Mouse (Mus musculus): Measurements from ENCODE around the gene Cadm2. TPM values are rescaled to one million over a fixed set of nuclear protein-coding genes. Genes with fewer than 3 reads are reported as not detected.
A peak's percentile ranks its signal among the peaks of the same experiment; 100 is the strongest.

Gene Cadm2
- polyA plus RNA-seq, 1 experiment from 2014 or later = 46.9 TPM

- no peak overlapping the region for H3K27ac ChIP-seq (ENCODE audit: low read length)
- no peak overlapping the region for H3K9ac ChIP-seq (replicated peaks; ENCODE audit: low read depth, low read length)
- H3K27me3 ChIP-seq (replicated peaks; ENCODE audit: control insufficient read depth, insufficient read depth, low read length) = no peaks in the 10 kb centered on the region
- H3K4me2 ChIP-seq (ENCODE audit: low read length) = no peak overlapping the region
- no peaks in the 10 kb centered on the region; the same call in 1 of the 2 replicates for H3K4me1 ChIP-seq (replicated peaks; ENCODE audit: control insufficient read depth, insufficient read depth, low read length)
- no peak overlapping the region for H3K4me3 ChIP-seq (replicated peaks; ENCODE audit: low read length)
- H3K36me3 ChIP-seq (ENCODE audit: control insufficient read depth, insufficient read depth) = no peaks in the 10 kb centered on the region
- no peaks in the 10 kb centered on the region for H3K9me3 ChIP-seq (ENCODE audit: control insufficient read depth, low read length)
- 83% methylated on average over 3 of the region's 3 CpGs for WGBS
- ATAC-seq = no peak
Measured at GRCm38 (mm10) chr16:67121781-67122180, 498.9 kb downstream of the Cadm2 start.

- no peak overlapping the region for H3K4me3 ChIP-seq (replicated peaks; ENCODE audit: low read length)
- 0 out of 2 replicates have a peak, but pooled peaks cover 5% of the 10 kb centered on the region for H3K4me1 ChIP-seq (replicated peaks; ENCODE audit: control insufficient read depth, insufficient read depth, low read length)
- H3K4me2 ChIP-seq (ENCODE audit: low read length) = no peak overlapping the region
- WGBS = 16% methylated on average over 8 of the region's 8 CpGs
- H3K27me3 ChIP-seq (replicated peaks; ENCODE audit: control insufficient read depth, insufficient read depth, low read length) = no peaks in the 10 kb centered on the region
- H3K27ac ChIP-seq (ENCODE audit: low read length) = no peak overlapping the region
- H3K9me3 ChIP-seq (ENCODE audit: control insufficient read depth, low read length) = no peaks in the 10 kb centered on the region
- ATAC-seq = 0 out of 2 replicates have a peak, but pooled peaks have one; percentile 31
- H3K36me3 ChIP-seq (ENCODE audit: control insufficient read depth, insufficient read depth) = no peaks in the 10 kb centered on the region
- no peak overlapping the region for H3K9ac ChIP-seq (replicated peaks; ENCODE audit: low read depth, low read length)
Measured at GRCm38 (mm10) chr16:67106478-67107061, 514.1 kb downstream of the Cadm2 start.

- H3K9me3 ChIP-seq (ENCODE audit: control insufficient read depth, low read length) = no peaks in the 10 kb centered on the region
- H3K36me3 ChIP-seq (ENCODE audit: control insufficient read depth, insufficient read depth) = no peaks in the 10 kb centered on the region
- no peaks in the 10 kb centered on the region for H3K27me3 ChIP-seq (replicated peaks; ENCODE audit: control insufficient read depth, insufficient read depth, low read length)
- no peak overlapping the region for H3K4me2 ChIP-seq (ENCODE audit: low read length)
- H3K4me3 ChIP-seq (replicated peaks; ENCODE audit: low read length) = no peak overlapping the region
- H3K27ac ChIP-seq (ENCODE audit: low read length) = no peak overlapping the region
- peak; percentile 67 for ATAC-seq
- peaks cover 2% of the 10 kb centered on the region; the same call in 1 of the 2 replicates for H3K4me1 ChIP-seq (replicated peaks; ENCODE audit: control insufficient read depth, insufficient read depth, low read length)
- no peak overlapping the region for H3K9ac ChIP-seq (replicated peaks; ENCODE audit: low read depth, low read length)
- WGBS = 38% methylated on average over 6 of the region's 6 CpGs
Measured at GRCm38 (mm10) chr16:67096706-67097105, 524.0 kb downstream of the Cadm2 start.

- ATAC-seq = no peak
- 79% methylated on average over 4 of the region's 4 CpGs for WGBS
Measured at GRCm38 (mm10) chr16:67095916-67096315, 524.8 kb downstream of the Cadm2 start.

GRCm38 (mm10) chr16:67089747-67090146 lies 531.0 kb downstream of the Cadm2 start:
- H3K27ac ChIP-seq (ENCODE audit: low read length) = no peak overlapping the region
- ATAC-seq = peak; percentile 50; the same call in 1 of the 2 replicates
- no peak overlapping the region for H3K9ac ChIP-seq (replicated peaks; ENCODE audit: low read depth, low read length)
- H3K36me3 ChIP-seq (ENCODE audit: control insufficient read depth, insufficient read depth) = no peaks in the 10 kb centered on the region
- H3K4me3 ChIP-seq (replicated peaks; ENCODE audit: low read length) = no peak overlapping the region
- H3K9me3 ChIP-seq (ENCODE audit: control insufficient read depth, low read length) = no peaks in the 10 kb centered on the region
- H3K4me1 ChIP-seq (replicated peaks; ENCODE audit: control insufficient read depth, insufficient read depth, low read length) = no peaks in the 10 kb centered on the region
- no peak overlapping the region for H3K4me2 ChIP-seq (ENCODE audit: low read length)
- WGBS = 70% methylated on average over 3 of the region's 3 CpGs
- H3K27me3 ChIP-seq (replicated peaks; ENCODE audit: control insufficient read depth, insufficient read depth, low read length) = no peaks in the 10 kb centered on the region

More at GRCm38 (mm10) chr16:67095916-67096315, 524.8 kb downstream of the Cadm2 start:
- Histone ChIP-seq H3K27ac (ENCODE audit: low read length) (no peak overlapping the region), H3K9ac (replicated peaks; ENCODE audit: low read depth, low read length) (no peak overlapping the region), H3K36me3 (ENCODE audit: control insufficient read depth, insufficient read depth) (no peaks in the 10 kb centered on the region), H3K9me3 (ENCODE audit: control insufficient read depth, low read length) (no peaks in the 10 kb centered on the region), H3K27me3 (replicated peaks; ENCODE audit: control insufficient read depth, insufficient read depth, low read length) (no peaks in the 10 kb centered on the region), H3K4me3 (replicated peaks; ENCODE audit: low read length) (no peak overlapping the region), H3K4me2 (ENCODE audit: low read length) (no peak overlapping the region), H3K4me1 (replicated peaks; ENCODE audit: control insufficient read depth, insufficient read depth, low read length) (peaks cover 2% of the 10 kb centered on the region; the same call in 1 of the 2 replicates)

GRCm38 (mm10) chr16:67079318-67079717 lies 541.4 kb downstream of the Cadm2 start:
- Histone ChIP-seq H3K27me3 (replicated peaks; ENCODE audit: control insufficient read depth, insufficient read depth, low read length) (no peaks in the 10 kb centered on the region), H3K4me1 (replicated peaks; ENCODE audit: control insufficient read depth, insufficient read depth, low read length) (no peaks in the 10 kb centered on the region), H3K9me3 (ENCODE audit: control insufficient read depth, low read length) (no peaks in the 10 kb centered on the region), H3K9ac (replicated peaks; ENCODE audit: low read depth, low read length) (no peak overlapping the region), H3K4me2 (ENCODE audit: low read length) (no peak overlapping the region), H3K4me3 (replicated peaks; ENCODE audit: low read length) (no peak overlapping the region), H3K36me3 (ENCODE audit: control insufficient read depth, insufficient read depth) (no peaks in the 10 kb centered on the region), H3K27ac (ENCODE audit: low read length) (no peak overlapping the region)
- ATAC-seq = no peak
- WGBS = 22% methylated on average over 2 of the region's 2 CpGs

- WGBS = 80% methylated on average over 7 of the region's 7 CpGs
- no peak overlapping the region for H3K9ac ChIP-seq (replicated peaks; ENCODE audit: low read depth, low read length)
- no peak for ATAC-seq
- H3K4me2 ChIP-seq (ENCODE audit: low read length) = no peak overlapping the region
- H3K9me3 ChIP-seq (ENCODE audit: control insufficient read depth, low read length) = no peaks in the 10 kb centered on the region
- no peaks in the 10 kb centered on the region for H3K4me1 ChIP-seq (replicated peaks; ENCODE audit: control insufficient read depth, insufficient read depth, low read length)
- H3K36me3 ChIP-seq (ENCODE audit: control insufficient read depth, insufficient read depth) = no peaks in the 10 kb centered on the region
- H3K4me3 ChIP-seq (replicated peaks; ENCODE audit: low read length) = no peak overlapping the region
- no peak overlapping the region for H3K27ac ChIP-seq (ENCODE audit: low read length)
- no peaks in the 10 kb centered on the region for H3K27me3 ChIP-seq (replicated peaks; ENCODE audit: control insufficient read depth, insufficient read depth, low read length)
Measured at GRCm38 (mm10) chr16:67076169-67076895, 544.4 kb downstream of the Cadm2 start.

GRCm38 (mm10) chr16:67068461-67068860 lies 552.2 kb downstream of the Cadm2 start:
- Histone ChIP-seq H3K27me3 (replicated peaks; ENCODE audit: control insufficient read depth, insufficient read depth, low read length) (no peaks in the 10 kb centered on the region), H3K4me1 (replicated peaks; ENCODE audit: control insufficient read depth, insufficient read depth, low read length) (no peaks in the 10 kb centered on the region), H3K27ac (ENCODE audit: low read length) (no peak overlapping the region), H3K4me2 (ENCODE audit: low read length) (no peak overlapping the region), H3K9me3 (ENCODE audit: control insufficient read depth, low read length) (0 out of 2 replicates have a peak, but pooled peaks cover 3% of the 10 kb centered on the region), H3K9ac (replicated peaks; ENCODE audit: low read depth, low read length) (no peak overlapping the region), H3K4me3 (replicated peaks; ENCODE audit: low read length) (no peak overlapping the region), H3K36me3 (ENCODE audit: control insufficient read depth, insufficient read depth) (no peaks in the 10 kb centered on the region)
- ATAC-seq = no peak
- WGBS = 32% methylated on average over 1 of the region's 1 CpGs

GRCm38 (mm10) chr16:67030918-67031317 lies 589.8 kb downstream of the Cadm2 start:
- 46% methylated on average over 5 of the region's 5 CpGs for WGBS
- no peak overlapping the region for H3K27ac ChIP-seq (ENCODE audit: low read length)
- H3K36me3 ChIP-seq (ENCODE audit: control insufficient read depth, insufficient read depth) = no peaks in the 10 kb centered on the region
- no peaks in the 10 kb centered on the region for H3K4me1 ChIP-seq (replicated peaks; ENCODE audit: control insufficient read depth, insufficient read depth, low read length)
- H3K27me3 ChIP-seq (replicated peaks; ENCODE audit: control insufficient read depth, insufficient read depth, low read length) = no peaks in the 10 kb centered on the region
- no peak for ATAC-seq
- no peaks in the 10 kb centered on the region for H3K9me3 ChIP-seq (ENCODE audit: control insufficient read depth, low read length)
- no peak overlapping the region for H3K4me2 ChIP-seq (ENCODE audit: low read length)
- H3K4me3 ChIP-seq (replicated peaks; ENCODE audit: low read length) = no peak overlapping the region
- H3K9ac ChIP-seq (replicated peaks; ENCODE audit: low read depth, low read length) = no peak overlapping the region
